Mouse (Mus musculus) layer of hippocampus, postnatal 36 days (tissue): Measurements from ENCODE around the gene Bcl11a. TPM values are rescaled to one million over a fixed set of nuclear protein-coding genes. Genes with fewer than 3 reads are reported as not detected.
A peak's percentile ranks its signal among the peaks of the same experiment; 100 is the strongest.
"Not testable (repeated sequence)": the region's sequence is repeated elsewhere in the genome, so short reads cannot be mapped to it uniquely, and the experiment has no call there.

Experiments used
- DNase-seq, 2 experiments: peaks; one replicate each; pipeline ENCODE4 v3.0.0; 2022
- total RNA-seq, 2 experiments: library from RNA; stranded (reverse); gene quantifications; 2 replicates each; pipeline ENCODE4 v1.2.3; 2021

The Bcl11a gene
- total RNA-seq, 2 experiments from 2014 or later, result 112 to 113 TPM

- DNase-seq, result no peak
Observed at GRCm38 (mm10) chr11:24100449-24101070, 22.7 kb downstream of the Bcl11a start.

- no peak for DNase-seq
Observed at GRCm38 (mm10) chr11:24101625-24102024, 23.8 kb downstream of the Bcl11a start.

DNA sequence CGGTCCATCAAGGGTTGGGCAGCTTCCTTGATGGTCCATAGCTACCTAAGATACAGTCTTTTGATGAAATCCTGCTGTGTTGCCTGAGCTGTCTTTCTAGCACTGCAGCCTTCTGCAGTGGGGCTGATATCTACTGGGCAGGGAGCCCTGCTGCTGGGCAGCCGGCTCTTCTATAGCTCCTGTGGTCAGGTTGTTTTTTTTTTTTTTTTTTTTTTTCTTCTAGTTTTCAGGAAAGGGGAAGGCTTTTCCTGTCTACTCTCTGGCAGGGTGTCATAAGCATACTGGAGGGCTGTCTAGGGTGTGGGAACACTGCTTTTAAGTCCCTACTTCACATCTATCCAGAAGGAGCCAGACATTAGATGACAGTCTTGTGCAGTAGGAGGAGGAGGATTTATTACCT lies 24.5 kb downstream of the Bcl11a start:
- no peak for DNase-seq

- no peak for DNase-seq
Observed at GRCm38 (mm10) chr11:24103128-24103742, 25.4 kb downstream of the Bcl11a start.

DNA sequence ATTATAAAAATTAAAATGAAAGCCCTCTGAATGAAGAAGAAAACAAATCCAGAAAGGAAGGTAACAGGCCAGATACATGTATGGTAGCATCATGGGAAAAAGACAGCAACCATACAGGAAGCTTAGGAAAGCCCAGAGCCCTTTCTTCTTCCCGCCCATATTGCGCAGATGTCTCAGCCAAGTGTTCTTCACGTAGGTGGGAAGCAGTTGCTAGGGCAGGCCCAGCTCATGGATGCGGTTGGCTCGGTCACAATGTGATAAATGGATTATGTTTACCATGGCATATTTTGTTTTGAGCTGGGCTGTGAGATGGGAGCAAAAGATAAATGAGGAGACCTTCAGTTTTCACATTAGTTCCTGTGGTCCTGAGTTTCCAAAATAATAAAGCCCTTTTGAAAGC lies 29.6 kb downstream of the Bcl11a start:
- no peak for DNase-seq

DNA sequence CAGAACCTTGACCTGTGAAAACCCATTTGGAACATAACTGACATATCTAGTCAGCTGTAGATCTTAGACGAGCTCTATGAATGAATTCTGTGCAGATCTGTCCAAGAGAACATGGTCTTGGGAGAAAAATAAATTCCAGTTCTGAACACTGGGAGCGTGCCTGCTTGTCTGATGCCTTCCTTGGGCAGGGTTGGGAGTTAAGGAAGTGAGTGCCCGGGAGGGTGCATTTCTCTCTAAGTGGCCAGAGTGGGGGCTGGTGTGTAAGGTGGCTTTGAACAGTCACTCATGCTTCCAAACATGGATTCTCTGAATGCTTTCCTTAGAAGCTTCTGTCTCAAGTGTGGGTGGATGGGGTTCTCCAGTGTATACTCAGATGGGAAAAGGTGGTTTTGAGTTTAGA lies 31.1 kb downstream of the Bcl11a start:
- DNase-seq, result no peak

- no peak for DNase-seq
Observed at GRCm38 (mm10) chr11:24109388-24109787, 31.5 kb downstream of the Bcl11a start.

- DNase-seq, result no peak
Observed at GRCm38 (mm10) chr11:24110113-24110512, 32.3 kb downstream of the Bcl11a start.

DNA sequence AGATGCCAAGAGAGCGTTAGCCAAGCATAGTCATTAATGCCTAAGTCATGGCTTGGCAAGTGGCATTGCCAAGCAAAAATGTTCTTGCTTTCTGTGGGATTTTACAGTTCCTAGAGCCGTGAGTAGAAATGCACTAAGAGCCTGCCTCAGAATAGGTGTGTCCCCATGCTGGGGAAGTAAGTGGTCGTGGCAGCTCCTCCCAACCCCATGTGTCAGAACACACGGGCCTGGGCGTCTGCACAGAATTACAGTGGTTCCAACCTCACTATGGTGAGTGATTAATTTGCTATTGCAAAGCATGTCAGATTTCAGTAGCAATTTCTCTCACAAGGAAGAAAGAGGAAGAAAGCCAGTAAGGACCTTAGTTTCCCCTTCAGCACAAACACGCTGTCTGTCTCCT lies 33.9 kb downstream of the Bcl11a start:
- DNase-seq, result no peak

DNA sequence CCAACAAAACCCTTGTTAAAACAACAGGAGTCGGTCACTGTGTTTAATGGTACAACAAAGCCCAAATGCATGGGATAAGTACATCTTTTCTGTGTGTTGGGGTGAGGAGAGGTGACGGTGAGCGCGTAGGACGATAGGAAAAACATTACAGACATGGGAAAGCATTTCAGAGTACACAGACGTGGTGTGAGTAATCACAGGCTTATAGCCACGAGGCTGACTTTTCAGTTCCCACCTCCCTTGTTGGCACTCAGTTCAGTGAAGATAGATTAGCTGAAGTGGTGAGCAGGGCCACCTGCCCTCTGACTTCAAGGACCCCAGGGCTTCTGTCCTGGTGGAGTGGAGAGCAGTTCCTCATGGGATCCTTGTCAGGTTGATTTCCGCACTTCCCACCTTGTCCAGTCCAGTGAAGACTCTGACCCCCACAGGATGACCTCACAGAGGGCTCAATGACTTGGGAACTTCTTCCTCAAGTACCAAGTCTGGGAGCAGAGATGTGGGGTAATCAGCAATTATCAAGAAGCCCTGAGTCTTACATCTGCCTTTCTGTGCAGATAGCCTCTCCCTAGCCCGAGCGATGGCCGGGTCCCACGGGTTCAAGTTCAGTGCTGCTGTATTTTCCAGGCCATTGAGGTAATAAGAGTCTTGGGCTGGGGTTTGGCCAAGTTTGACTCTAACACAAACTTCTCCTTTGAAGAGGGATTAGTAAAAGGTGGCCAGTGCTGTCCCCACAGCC lies 37.3 kb downstream of the Bcl11a start:
- DNase-seq, result no peak

DNA sequence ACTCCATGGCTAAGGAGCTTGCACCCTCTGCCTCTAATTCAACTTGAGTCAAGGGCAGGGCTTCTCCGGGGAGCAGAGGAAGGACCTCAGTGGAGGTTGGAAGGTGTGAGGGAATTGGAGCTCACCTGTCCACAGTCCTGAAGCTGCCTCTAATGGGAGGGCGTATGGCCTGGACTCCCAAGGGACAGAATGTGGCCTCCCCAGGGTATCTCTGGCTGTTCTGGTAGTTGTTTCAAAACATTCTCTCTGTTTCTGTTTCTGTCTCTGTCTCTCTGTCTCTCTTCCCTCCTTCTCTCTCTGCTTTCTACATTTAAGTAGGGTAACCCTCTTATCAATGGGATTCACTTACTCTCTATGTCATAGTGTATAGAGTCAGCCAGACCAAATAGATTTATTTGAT lies 38.2 kb downstream of the Bcl11a start:
- DNase-seq, result no peak

GRCm38 (mm10) chr11:24116582-24117318 lies 38.9 kb downstream of the Bcl11a start:
- no peak for DNase-seq

DNA sequence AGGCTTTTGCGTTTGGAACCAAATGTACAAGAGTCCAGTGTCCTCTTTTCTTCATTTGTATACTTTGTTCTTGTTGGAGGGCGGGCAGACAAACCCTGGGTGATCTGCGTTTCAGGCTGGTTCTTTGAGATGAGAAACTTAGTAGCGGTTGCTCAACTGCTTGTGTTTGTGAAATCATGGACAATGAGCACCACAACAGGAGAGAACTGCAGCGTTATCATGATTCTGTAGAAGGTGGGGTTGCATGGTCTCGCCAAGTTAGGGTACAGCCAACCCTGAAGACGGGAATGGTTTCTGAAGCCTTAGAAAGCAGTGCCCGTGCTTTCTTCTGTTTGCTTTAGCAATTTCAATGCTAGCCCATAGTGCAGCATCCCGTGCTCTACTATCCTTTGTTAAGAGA lies 43.3 kb downstream of the Bcl11a start:
- no peak for DNase-seq

- peak; percentile 57 to 60 for DNase-seq
Observed at GRCm38 (mm10) chr11:24122899-24123298, 45.0 kb downstream of the Bcl11a start.

DNA sequence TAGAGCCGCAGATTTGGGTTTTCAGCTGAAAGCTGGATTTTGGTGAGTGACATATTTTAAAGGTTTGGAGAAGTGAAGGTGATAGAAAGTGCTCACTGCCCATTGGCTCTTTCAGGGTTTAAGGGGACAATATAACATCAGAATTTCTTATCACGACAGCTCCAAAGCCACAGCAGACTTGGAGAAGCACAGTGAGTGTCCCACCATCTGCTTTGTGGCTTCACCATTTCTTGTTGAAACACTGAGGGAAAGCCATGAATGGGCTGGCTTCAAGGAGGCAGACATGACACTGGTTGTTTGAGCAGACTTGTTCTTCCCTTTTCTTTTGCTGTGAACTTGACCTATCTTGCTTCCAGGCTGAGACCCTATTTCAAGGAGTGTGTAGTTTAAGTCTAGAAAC lies 46.1 kb downstream of the Bcl11a start:
- DNase-seq, result no peak

GRCm38 (mm10) chr11:24125098-24125497 lies 47.2 kb downstream of the Bcl11a start:
- DNase-seq, result peak; percentile 55 to 60

GRCm38 (mm10) chr11:24128001-24128400 lies 50.1 kb downstream of the Bcl11a start:
- no peak for DNase-seq

DNA sequence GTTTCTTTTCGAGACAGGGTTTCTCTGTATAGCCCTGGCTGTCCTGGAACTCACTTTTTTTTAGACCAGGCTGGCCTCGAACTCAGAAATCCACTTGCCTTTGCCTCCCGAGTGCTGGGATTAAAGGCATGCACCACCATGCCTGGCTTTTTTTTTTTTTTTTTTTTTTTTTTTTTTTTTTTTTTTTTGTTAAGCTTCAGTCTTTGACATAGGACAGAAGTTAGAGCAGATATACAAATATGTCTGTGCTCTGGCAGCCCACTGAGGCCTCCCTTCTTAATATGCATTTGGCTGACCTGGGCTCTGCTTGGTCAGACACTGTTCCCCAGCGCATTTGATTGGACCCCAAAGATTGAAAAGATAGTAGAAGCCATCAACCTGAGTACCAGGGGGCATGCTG lies 51.0 kb downstream of the Bcl11a start:
- not testable (repeated sequence) for DNase-seq

DNA sequence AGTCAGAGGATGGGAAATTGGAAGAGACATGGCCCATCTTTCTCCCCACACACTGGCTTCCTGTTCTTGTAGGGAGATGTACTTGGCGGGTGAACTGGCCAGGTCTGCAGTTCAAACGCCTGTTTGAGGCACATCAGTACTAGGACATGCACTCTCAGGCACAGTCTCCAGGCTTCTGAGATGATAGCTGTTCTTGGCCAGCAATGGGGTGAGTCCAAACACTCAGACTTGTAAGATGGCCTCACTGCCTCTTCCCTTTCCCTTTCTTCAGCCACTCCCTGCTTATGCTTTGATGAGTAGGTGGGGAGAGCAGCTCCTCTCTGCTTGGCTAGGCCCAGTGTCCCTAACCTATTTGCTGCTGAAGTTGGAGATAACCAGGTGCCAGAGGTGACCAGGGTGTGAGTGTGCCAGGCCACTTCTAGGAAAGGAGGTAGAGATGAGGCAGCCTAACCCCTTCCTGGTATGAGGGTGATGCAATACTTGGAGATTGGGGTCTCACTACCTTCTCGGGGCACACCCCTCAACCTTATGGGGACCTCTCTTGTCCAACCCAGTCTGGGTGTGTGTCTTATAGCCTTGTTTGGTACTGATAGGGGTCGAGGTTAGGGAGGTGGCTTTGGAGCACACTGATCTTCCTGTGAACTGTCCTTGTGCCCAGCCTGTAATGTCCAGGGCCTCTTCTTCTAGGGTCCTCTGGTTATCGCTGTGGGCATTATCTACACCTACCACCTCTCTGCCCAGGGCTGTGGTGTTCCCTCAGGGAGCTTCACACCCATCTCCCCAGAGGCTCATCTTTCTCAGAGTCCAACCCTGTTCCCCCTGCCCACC lies 51.7 kb downstream of the Bcl11a start:
- DNase-seq, result no peak

DNA sequence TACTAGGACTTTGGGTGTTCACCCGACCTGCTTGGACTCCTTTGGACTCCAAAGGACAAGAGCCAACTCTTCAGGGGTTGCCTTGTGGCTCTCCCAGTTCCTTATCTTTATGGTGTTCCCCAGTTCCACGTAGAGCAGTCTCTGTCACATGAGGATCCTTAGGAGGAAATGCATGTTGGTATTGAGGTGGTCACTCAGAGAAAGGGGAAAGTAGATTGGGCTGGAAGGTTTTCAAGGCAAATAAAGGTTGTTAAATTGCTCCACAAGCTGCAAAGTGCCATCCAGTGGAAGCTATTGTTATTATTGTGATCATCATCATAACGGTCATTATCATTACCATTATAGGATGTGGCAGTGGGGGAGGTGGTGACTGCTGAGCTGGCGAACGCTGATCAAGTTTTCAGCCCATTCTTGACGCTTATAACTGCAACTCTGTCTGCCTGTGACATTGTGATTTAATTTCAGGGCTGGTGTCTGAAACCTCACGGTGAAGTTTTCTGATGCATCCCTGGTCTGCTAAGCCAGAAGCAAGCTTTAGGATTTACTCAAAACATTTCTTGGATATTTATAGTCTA lies 52.4 kb downstream of the Bcl11a start:
- DNase-seq, result no peak

DNA sequence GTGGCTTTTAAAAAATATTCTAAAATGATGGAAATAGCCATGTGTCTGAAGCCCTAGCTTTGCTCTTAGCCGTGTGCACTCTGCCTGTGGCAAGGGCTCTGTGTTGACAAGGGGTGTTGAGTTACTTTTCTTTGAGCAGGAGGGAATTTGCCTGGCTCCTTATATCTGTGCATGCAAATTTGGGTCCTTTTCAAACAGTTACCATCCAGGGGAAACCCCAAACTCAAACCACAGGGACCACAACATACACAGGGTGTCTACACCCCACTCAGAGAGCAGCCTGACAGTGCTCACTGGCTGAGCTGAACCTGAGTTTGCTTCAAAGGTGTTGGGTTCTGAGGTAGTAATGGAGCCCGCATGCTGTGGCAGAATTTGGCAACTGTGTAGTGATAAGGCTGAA lies 54.0 kb downstream of the Bcl11a start:
- DNase-seq, result no peak

DNA sequence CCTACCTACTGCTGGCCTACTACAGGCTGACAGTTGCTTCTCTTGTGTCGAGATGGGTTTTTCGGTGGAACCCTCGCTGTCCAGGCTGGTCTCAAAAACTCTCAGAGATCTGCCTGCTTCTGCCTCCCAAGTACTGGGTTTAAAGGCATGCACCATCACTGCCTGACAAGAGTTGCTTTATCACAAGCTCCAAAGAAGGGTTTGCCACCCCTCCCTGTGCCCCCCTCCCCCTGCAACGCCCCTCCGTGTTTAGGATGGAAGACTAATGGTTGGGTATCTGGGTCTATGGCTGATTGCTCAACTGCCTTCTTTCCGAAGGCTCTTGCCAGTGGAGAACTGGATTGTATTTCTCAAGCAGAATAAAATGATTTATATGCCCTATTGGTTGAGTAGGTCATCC lies 54.5 kb downstream of the Bcl11a start:
- DNase-seq, result no peak
